Mouse (Mus musculus) midbrain, postnatal 0 days (tissue): ENCODE results near the gene Cnot3. TPM values are rescaled to one million over a fixed set of nuclear protein-coding genes. Genes with fewer than 3 reads are reported as not detected.
A peak's percentile ranks its signal among the peaks of the same experiment; 100 is the strongest.

Experiments used
- ATAC-seq: fragments of 200-750 bp; cut with Nextera tagmentation; 2 replicates; pipeline ENCODE4 v1.8.0; 2017; ENCODE audit warnings: moderate number of reproducible peaks, mild to moderate bottlenecking, moderate TSS enrichment, moderate library complexity; ENCODE audit not compliant: low FRiP score
- DNase-seq: peaks from one replicate; pipeline ENCODE4 v3.0.0-alpha.2; 2015; ENCODE audit warnings: low spot score
- H3K27ac ChIP-seq: fragments of 300-500 bp; sonication (generic); 2 replicates; pipeline ENCODE4 v1.5.1; 2014; ENCODE audit warnings: low read depth, mild to moderate bottlenecking, low read length, mixed read lengths
- H3K27me3 ChIP-seq: fragments of 300-500 bp; sonication (generic); 2 replicates; pipeline ENCODE4 v1.6.1; 2014; ENCODE audit warnings: low read length, control low read depth, mixed read lengths; ENCODE audit not compliant: insufficient read depth
- H3K36me3 ChIP-seq: fragments of 300-500 bp; sonication (generic); 2 replicates; pipeline ENCODE4 v1.6.1; 2014; ENCODE audit warnings: low read length, control low read depth, mixed read lengths; ENCODE audit not compliant: insufficient read depth
- H3K4me1 ChIP-seq: fragments of 300-500 bp; sonication (generic); 2 replicates; pipeline ENCODE4 v1.6.1; 2014; ENCODE audit warnings: mild to moderate bottlenecking, control low read depth, antibody characterized with exemption, low read length, mixed read lengths; ENCODE audit not compliant: insufficient read depth
- H3K4me2 ChIP-seq: fragments of 300-500 bp; sonication (generic); 2 replicates; pipeline ENCODE4 v1.6.1; 2014; ENCODE audit warnings: low read depth, mild to moderate bottlenecking, low read length, mixed read lengths; ENCODE audit not compliant: poor library complexity, severe bottlenecking
- H3K4me3 ChIP-seq: fragments of 300-500 bp; sonication (generic); 2 replicates; pipeline ENCODE4 v1.5.1; 2014; ENCODE audit warnings: low read depth, mild to moderate bottlenecking, low read length, moderate library complexity
- H3K9ac ChIP-seq: fragments of 300-500 bp; sonication (generic); replicated peaks from 2 replicates; pipeline ENCODE4 v1.6.1; 2014; ENCODE audit warnings: mild to moderate bottlenecking, low read length, moderate library complexity, mixed read lengths; ENCODE audit not compliant: poor library complexity, severe bottlenecking
- H3K9me3 ChIP-seq: fragments of 300-500 bp; sonication (generic); 2 replicates; pipeline ENCODE4 v1.6.1; 2016; ENCODE audit warnings: low read length, control low read depth
- CTCF ChIP-seq: IDR thresholded peaks from 2 replicates; pipeline ENCODE4 v1.5.1; 2016; ENCODE audit warnings: antibody characterized with exemption, mild to moderate bottlenecking
- WGBS: fragments of 180-500 bp; shearing (Covaris S2); extraction: QIAGEN DNeasy Blood & Tissue Kit; methylation state at CpG from one replicate; pipeline ENCODE4 v1.1.7; 2014; 5-methylcytosine and 5-hydroxymethylcytosine counted together
- polyA plus RNA-seq: library from polyadenylated mRNA; unstranded; fragments of >200 nt; fragmentation: Nextera tagmentation; extraction: Ambion mirVana; gene quantifications from 2 replicates; pipeline ENCODE4 v1.2.1, GENCODE M21; 2015
- total RNA-seq: library from RNA; depleted of rRNA; stranded (reverse); fragments of >200 nt; gene quantifications from 2 replicates; pipeline ENCODE4 v1.2.3, GENCODE M21; 2014

Cnot3 gene
- total and polyA plus RNA-seq, 2 experiments from 2014 or later, result 23.3 to 32.6 TPM

DNA sequence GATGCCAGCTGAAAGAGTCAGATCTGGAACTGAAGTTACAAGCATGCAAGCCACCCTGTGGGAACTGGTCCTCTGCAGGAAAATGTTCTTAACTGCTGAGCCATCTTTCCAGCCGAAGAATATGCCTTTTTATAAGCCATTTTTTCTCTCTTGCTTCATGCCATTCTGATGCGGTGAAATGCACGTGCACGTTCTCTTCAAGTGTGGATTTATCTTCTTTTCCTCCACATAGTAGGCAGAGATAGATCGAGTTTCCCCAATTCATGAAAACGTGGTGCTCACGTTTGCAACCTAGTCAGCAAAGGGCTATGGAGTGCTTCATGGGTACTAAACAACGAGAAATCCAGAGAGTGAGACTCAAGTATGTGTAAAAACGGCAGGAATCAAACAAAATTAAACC, 1.2 kb upstream of the Cnot3 start:
- no peak for TF ChIP-seq CTCF
- Histone ChIP-seq H3K4me2 (peak overlapping the region; percentile 61), H3K27ac (no peak overlapping the region), H3K4me1 (peaks cover 13% of the 10 kb centered on the region), H3K27me3 (no peaks in the 10 kb centered on the region), H3K9me3 (no peaks in the 10 kb centered on the region), H3K4me3 (peak overlapping the region; percentile 93), H3K36me3 (peaks cover 19% of the 10 kb centered on the region; the same call in 1 of the 2 replicates), H3K9ac (0 out of 2 replicates have a peak overlapping the region, but pooled peaks have one; percentile 29)
- 23% methylated on average over 9 of the region's 9 CpGs for WGBS
- no peak for DNase-seq
- ATAC-seq, result no peak

DNA sequence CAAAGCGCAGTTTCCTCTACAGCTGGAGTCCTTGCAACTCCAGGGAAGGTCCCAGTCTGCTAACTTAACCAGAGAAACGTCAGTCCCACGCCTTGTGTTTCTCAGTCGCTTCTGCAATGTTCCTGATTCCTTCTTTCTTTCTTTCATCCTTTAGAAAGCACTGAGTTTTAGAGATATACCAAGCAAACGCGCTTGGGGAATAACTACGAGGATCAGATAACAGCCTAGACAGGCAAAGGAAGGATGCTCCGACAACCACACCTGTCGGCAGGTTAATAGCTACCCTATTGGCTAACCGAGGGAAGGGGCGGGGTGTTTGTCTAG, 758 bp upstream of the Cnot3 start:
- 2% methylated on average over 11 of the region's 11 CpGs for WGBS
- Histone ChIP-seq H3K4me3 (peak overlapping the region; percentile 93), H3K36me3 (peaks cover 18% of the 10 kb centered on the region; the same call in 1 of the 2 replicates), H3K27me3 (no peaks in the 10 kb centered on the region), H3K4me1 (peaks cover 13% of the 10 kb centered on the region), H3K27ac (no peak overlapping the region), H3K4me2 (peak overlapping the region; percentile 61), H3K9me3 (no peaks in the 10 kb centered on the region), H3K9ac (0 out of 2 replicates have a peak overlapping the region, but pooled peaks have one; percentile 29)
- ATAC-seq, result no peak
- DNase-seq, result no peak
- TF ChIP-seq CTCF, result no peak

GRCm38 (mm10) chr7:3645488-3646025, 489 bp downstream of the Cnot3 start:
- H3K9me3 ChIP-seq, result no peaks in the 10 kb centered on the region
- H3K4me1 ChIP-seq, result peaks cover 13% of the 10 kb centered on the region
- peak overlapping the region; percentile 86 for H3K4me2 ChIP-seq
- peaks cover 11% of the 10 kb centered on the region; the same call in 1 of the 2 replicates for H3K36me3 ChIP-seq
- peak overlapping the region; percentile 93 for H3K4me3 ChIP-seq
- peak overlapping the region; percentile 94 for H3K27ac ChIP-seq
- no peak for TF ChIP-seq CTCF
- WGBS, result under 1% methylated on average over 52 of the region's 58 CpGs
- DNase-seq (no peak), ATAC-seq (no peak; the same call in 1 of the 2 replicates)
- peak overlapping the region; percentile 96 for H3K9ac ChIP-seq
- no peaks in the 10 kb centered on the region for H3K27me3 ChIP-seq

- TF ChIP-seq CTCF, result no peak
- ATAC-seq, result no peak
- Histone ChIP-seq H3K36me3 (peaks cover 11% of the 10 kb centered on the region), H3K4me1 (peaks cover 13% of the 10 kb centered on the region), H3K27me3 (no peaks in the 10 kb centered on the region), H3K9me3 (no peaks in the 10 kb centered on the region), H3K27ac (peak overlapping the region; percentile 94), H3K9ac (peak overlapping the region; percentile 96), H3K4me2 (peak overlapping the region; percentile 86), H3K4me3 (peak overlapping the region; percentile 93)
- DNase-seq, result no peak
- 19% methylated on average over 9 of the region's 9 CpGs for WGBS
Observed at GRCm38 (mm10) chr7:3646188-3646587, 1.1 kb downstream of the Cnot3 start.

DNA sequence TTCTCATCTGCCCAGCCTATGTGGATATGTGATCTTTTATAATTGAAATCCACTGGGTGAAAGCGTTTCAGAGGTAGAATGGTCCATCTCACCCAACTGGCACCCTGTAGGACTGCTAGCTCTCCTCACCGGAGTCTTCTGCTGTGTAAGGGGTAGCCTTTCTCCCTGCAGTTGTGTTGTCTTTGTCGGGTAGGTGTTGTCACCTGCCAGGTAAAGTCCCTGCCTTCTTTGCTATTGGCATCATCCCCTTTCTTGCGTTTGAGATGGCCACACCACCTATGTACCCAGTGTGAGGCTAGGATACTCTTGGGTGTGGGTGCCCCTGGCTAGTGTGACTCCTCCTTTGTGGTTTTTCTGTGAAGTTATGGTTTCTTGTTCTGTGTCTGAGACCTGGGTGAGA, 1.6 kb downstream of the Cnot3 start:
- H3K27ac ChIP-seq, result no peak overlapping the region
- H3K4me3 ChIP-seq, result peak overlapping the region; percentile 93
- TF ChIP-seq CTCF, result no peak
- 67% methylated on average over 4 of the region's 4 CpGs for WGBS
- H3K9ac ChIP-seq, result peak overlapping the region; percentile 96
- H3K36me3 ChIP-seq, result peaks cover 15% of the 10 kb centered on the region
- ATAC-seq (no peak), DNase-seq (no peak)
- peaks cover 13% of the 10 kb centered on the region for H3K4me1 ChIP-seq
- H3K27me3 ChIP-seq, result no peaks in the 10 kb centered on the region
- H3K9me3 ChIP-seq, result no peaks in the 10 kb centered on the region
- H3K4me2 ChIP-seq, result peak overlapping the region; percentile 86

GRCm38 (mm10) chr7:3656966-3657365, 11.9 kb downstream of the Cnot3 start:
- TF ChIP-seq CTCF, result no peak
- ATAC-seq, result no peak
- H3K9me3 ChIP-seq, result no peaks in the 10 kb centered on the region
- H3K27ac ChIP-seq, result no peak overlapping the region
- no peak overlapping the region for H3K4me2 ChIP-seq
- no peak overlapping the region for H3K9ac ChIP-seq
- WGBS, result 87% methylated on average over 4 of the region's 4 CpGs
- no peak overlapping the region for H3K4me3 ChIP-seq
- peaks cover 81% of the 10 kb centered on the region for H3K36me3 ChIP-seq
- no peak for DNase-seq
- no peaks in the 10 kb centered on the region for H3K27me3 ChIP-seq
- H3K4me1 ChIP-seq, result no peaks in the 10 kb centered on the region
